Mouse (Mus musculus) adrenal gland, adult 2 months (tissue): ENCODE measurements at regions not wholly inside any gene's neighbourhood (a gene's known extent, or its start where the extent isn't known, plus 50 kb on each side); places are given as distances from the start of the nearest gene placed in this dataset.
A peak's percentile ranks its signal among the peaks of the same experiment; 100 is the strongest.
"Not testable (repeated sequence)": the region's sequence is repeated elsewhere in the genome, so short reads cannot be mapped to it uniquely, and the experiment has no call there.

Source experiments
- DNase-seq: peaks from one replicate; pipeline ENCODE4 v3.0.0; 2021

DNA sequence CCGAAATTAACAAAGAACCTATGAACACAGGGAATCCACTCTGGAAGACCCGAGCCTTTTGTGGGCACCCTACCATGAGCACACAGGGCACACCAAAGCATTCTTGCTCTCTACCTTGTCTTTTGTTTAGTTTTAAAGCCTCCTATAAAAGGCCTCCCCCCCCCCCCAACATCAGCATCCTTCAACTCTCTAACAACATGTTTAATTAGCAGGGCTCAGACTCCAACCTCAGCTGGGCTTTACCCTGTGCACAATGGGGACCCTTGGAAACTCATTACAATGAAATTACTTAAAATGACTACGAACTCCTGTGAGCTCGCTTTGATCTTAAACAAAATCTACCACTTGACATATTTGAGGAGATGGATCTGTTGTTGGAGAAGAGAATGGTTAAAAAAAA lies 270.1 kb upstream of the Jarid2 start:
- no peak for DNase-seq

GRCm38 (mm10) chr13:44463675-44464074 lies 265.6 kb upstream of the Jarid2 start:
- no peak for DNase-seq

- no peak for DNase-seq
Measured at GRCm38 (mm10) chr13:44465567-44465966, 263.7 kb upstream of the Jarid2 start.

- DNase-seq = peak; percentile 32
Measured at GRCm38 (mm10) chr13:44468963-44469674, 260.2 kb upstream of the Jarid2 start.

DNA sequence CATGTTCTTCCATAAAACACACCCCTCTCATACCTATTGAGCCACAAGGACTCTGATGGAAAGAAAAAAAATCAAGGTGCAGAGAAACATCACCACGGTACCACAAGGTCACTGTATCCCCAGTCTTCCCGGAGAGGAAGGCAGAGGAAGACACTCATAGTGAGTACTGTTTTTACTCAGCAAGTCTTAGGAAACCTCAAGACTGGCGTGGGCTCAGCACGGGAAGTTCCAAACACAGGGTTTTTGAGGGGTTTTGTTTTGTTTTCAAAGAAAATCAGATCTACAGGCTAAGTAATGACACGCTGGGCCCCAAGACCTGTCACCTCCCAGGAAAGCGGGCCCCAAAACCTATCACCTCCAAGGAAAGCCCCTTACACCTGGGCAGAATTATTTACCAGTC lies 259.6 kb upstream of the Jarid2 start:
- DNase-seq = no peak

DNA sequence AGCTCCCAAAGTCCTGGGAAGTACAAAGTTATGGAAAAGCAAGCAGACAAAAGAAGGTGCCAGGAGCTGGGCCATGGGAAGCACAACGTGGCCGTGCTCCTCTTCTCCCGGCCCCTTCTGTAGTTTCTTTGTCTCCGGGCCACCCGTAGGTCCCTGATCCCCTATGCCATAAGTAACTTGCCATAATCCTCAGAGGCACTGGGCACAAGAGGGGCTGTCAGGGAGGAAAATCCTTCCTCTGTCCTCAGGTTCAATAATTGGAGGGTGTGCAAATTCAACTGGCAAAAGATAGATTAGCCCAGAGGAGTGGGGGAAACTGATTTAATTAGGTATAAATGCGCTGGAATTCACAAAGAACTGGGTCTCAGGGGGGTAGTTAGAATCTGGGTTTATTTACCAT lies 256.1 kb upstream of the Jarid2 start:
- DNase-seq = no peak

DNA sequence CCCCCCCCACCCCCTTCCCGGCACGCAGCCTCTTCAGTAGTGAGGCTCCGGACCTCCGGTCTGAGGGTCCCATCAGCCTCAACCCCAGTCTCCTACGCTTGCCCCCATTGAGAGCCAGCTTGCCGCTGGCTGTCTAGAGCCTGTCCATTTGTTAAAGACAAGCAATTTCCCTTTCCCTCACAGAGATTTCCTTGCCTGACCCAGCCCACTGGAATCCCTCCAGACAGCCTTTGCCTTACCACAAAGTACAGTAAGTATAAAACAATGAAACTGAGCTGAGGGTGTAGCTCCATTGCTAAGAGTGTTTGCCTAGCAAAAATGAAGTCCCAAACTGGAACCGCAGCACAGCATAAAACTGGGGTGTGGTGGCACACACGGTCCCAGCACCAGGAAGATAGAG lies 252.4 kb upstream of the Jarid2 start:
- peak; percentile 41 for DNase-seq

- peak; percentile 30 for DNase-seq
Measured at GRCm38 (mm10) chr13:44480128-44480527, 249.1 kb upstream of the Jarid2 start.

DNA sequence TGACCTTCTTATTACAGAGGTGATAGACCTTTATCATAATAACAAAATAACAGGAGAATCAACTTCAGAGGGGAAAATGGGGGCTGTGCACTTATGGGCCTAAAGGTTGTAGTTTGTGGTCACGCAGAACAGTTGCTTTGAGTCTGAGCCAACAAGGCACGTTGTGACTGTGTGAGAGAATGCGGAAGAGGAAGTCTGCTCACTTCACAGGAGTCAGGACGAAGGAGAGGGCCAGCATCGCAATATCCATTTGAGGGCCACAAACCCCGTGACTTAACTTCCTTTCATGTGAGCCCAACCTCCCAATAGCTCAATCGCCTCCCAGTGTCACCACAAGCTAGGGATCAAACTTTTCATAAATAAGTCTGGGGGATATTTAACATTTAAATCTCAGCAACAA lies 246.6 kb upstream of the Jarid2 start:
- DNase-seq = no peak

- no peak for DNase-seq
Measured at GRCm38 (mm10) chr13:44484582-44485329, 244.5 kb upstream of the Jarid2 start.

DNA sequence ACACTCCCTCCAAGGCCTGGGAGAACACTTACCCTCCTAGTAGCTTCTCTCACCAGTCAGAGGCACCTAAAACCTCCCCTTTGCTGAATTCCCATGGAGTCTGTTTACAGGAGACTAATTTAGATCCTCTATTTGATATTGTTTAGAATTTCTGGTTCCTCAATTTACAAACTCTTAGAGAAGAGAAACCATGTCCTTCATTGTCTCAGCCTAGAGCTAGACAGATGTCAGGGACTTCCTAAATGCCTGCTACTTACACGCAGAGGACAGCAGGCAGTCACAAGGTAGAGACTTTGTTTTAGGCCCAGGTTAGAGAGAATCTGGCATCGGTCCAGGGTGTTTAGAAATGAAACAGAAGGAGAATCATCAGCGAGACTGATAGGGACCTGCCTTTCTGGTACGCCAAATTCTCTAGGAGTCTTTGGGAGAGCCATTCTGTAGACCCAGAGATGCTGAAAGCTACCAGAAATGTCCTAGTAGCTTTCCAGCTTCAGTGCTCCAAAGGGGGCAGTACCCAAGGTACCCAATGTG lies 238.3 kb upstream of the Jarid2 start:
- no peak for DNase-seq

DNA sequence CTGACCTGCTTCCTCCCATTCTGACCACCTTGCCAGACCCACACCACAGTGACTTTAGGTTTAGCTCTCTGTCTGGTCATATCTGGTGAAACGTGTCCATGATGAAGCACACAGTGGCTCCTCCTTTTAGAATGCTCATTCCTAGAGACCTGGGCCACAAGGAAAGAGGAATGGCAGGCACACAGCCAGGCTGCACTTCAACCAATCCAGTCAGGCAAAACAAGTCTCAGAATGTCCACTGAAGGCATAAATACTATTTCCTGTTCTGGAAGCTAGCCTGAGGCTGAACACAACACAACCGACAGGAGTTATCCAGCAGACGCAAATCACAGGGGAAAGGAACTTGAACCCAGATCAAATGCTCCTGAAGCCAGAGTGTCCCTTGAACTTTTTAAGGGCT lies 235.4 kb upstream of the Jarid2 start:
- DNase-seq = no peak

- no peak for DNase-seq
Measured at GRCm38 (mm10) chr13:44495450-44495849, 233.8 kb upstream of the Jarid2 start.

- DNase-seq = no peak
Measured at GRCm38 (mm10) chr13:44496596-44496995, 232.7 kb upstream of the Jarid2 start.

DNA sequence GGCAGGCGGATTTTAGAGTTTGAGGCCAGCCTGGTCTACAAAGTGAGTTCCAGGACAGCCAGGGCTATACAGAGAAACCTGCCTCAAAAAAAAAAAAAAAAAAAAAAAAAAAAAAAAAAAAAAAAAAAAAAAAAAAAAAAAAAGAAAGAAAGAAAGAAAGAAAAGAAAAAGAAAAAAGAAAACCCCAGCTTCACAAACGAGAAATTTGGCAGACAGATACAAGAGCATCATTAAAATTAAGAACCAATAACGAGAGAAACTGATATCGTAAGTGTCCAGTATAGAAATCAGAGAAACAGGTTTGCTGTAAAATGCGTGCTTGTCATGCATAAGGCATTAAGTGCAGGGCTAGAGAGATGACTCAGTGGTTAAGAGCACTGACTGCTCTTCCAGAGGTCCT lies 228.4 kb upstream of the Jarid2 start:
- DNase-seq = not testable (repeated sequence)

DNA sequence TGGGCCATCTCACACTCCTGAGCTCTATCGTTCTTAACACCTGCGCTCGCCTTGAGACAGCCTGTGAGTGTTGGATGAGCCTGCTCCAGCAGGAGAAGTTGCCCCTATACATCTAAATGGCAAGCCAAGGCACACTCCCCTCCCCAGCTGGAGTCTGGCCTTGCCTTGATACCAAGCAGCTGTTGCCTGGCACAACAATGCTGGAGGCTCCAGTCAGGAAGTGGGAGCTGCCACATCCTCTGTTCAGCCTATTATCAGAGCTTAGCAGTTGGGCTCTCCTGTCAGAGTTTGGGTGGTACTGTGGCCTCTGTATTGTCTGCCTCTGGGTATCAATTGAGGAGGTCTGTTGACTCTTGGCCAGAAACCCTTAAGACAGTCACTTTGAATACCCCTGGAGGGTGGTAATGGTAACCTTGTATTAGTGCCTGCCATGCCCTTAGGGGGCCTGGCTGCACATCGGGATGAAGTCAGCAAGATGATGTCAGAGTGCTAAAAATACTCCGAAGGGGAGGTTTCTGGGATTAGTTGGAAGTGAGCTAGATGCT lies 227.4 kb upstream of the Jarid2 start:
- no peak for DNase-seq

DNA sequence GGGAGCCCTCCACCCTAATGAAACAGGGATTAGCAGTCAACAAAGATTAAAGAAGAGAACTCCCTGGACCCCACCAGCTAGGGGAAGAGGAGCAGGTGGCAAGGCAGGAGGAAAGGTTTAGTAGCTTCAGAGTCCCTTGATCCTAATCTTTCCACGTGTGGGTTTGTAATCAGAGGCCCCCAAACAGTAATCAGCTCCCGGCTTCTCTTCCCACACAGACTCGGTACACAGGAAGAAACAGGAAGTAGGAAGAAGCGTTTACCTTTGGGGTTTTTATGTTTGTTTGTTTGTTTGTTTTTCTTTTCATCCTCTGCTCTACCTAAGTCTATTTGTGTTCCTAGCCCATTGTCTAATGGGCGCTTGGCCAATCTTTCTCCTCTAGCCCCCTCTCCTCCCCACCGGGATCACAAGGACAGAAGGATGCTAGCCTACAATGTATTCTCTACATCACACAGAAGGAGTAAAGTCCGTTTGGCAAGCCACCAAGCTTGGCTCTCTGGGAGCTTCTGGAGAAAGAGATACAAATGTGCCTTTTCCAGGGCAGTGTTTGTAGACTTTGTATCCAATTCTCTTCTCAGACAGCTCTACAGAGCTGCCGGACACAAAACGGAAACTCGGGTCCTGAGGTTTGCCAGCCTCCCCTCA lies 226.5 kb upstream of the Jarid2 start:
- no peak for DNase-seq

GRCm38 (mm10) chr13:44503257-44503950 lies 225.9 kb upstream of the Jarid2 start:
- no peak for DNase-seq

GRCm38 (mm10) chr13:44504455-44504854 lies 224.8 kb upstream of the Jarid2 start:
- DNase-seq = no peak

GRCm38 (mm10) chr13:44506975-44507374 lies 222.3 kb upstream of the Jarid2 start:
- no peak for DNase-seq

- DNase-seq = peak; percentile 30
Measured at GRCm38 (mm10) chr13:44509526-44510159, 219.6 kb upstream of the Jarid2 start.
